Mouse (Mus musculus): ENCODE measurements around the gene Kctd7. TPM values are rescaled to one million over a fixed set of nuclear protein-coding genes. Genes with fewer than 3 reads are reported as not detected.

Gene Kctd7
- polyA plus RNA-seq, 1 experiment: 2.4 TPM

DNA sequence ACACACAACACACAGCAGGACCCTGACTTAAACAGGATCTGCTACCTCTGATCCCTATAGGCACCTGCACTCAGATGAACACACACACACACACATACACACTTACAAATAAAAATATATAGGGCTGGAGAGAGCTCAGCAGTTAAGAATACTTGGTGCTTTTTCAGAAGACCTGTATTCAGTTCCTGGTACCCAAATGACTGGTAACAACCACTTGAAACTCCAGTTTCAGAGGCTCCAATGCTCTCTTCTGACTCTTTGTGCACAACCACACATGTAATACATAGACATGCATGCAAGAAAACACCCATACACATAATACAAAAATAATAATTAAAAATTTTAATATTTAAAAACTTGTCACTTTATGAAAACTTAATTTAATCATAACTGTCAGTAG is 32.0 kb upstream of the Kctd7 start:
- H3K27me3 ChIP-seq (replicated peaks; ENCODE audit: control insufficient read depth, insufficient read depth, low read length): no peaks in the 10 kb centered on the region
- H3K4me3 ChIP-seq (ENCODE audit: insufficient read depth, low read depth, low read length): no peak overlapping the region
- no peaks in the 10 kb centered on the region for H3K4me1 ChIP-seq (ENCODE audit: control insufficient read depth, insufficient read depth, low read length)
- no peak for TF ChIP-seq CTCF (conservative IDR thresholded peaks at IDR 0.05; ENCODE audit: insufficient read depth, insufficient read length, low read depth, low read length)
- TF ChIP-seq POLR2A (IDR thresholded peaks at IDR 0.05; ENCODE audit: low read depth, low read length): no peak
- no peak overlapping the region for H3K27ac ChIP-seq (ENCODE audit: insufficient read depth, low read depth, low read length)
- DNase-seq: no peak
- H3K36me3 ChIP-seq (ENCODE audit: control insufficient read depth, insufficient read depth, low read length): no peaks in the 10 kb centered on the region

DNA sequence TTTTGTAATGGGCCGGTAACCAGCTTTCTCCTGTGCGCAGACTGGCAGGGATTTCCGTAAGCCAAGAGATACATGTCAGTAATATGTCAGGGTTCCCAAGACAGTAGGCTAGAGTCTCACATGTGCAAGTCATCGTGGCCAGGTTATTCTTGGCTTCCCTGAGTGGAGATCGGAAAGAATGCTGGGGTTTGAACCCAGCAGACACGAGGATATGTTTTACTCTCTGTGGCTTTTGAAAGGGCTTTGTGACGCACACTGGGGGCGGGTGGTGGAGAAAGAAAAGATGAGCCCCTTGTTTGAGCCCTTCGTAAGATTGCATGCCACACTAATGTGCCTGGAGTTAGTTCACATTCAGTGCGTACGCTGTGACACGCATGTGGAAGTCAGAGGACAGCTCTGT is 28.5 kb upstream of the Kctd7 start:
- no peaks in the 10 kb centered on the region for H3K36me3 ChIP-seq (ENCODE audit: control insufficient read depth, insufficient read depth, low read length)
- H3K27me3 ChIP-seq (replicated peaks; ENCODE audit: control insufficient read depth, insufficient read depth, low read length): no peaks in the 10 kb centered on the region
- no peak overlapping the region for H3K27ac ChIP-seq (ENCODE audit: insufficient read depth, low read depth, low read length)
- no peak overlapping the region for H3K4me3 ChIP-seq (ENCODE audit: insufficient read depth, low read depth, low read length)
- no peak for DNase-seq
- no peak for TF ChIP-seq CTCF (conservative IDR thresholded peaks at IDR 0.05; ENCODE audit: insufficient read depth, insufficient read length, low read depth, low read length)
- TF ChIP-seq POLR2A (IDR thresholded peaks at IDR 0.05; ENCODE audit: low read depth, low read length): no peak
- no peaks in the 10 kb centered on the region for H3K4me1 ChIP-seq (ENCODE audit: control insufficient read depth, insufficient read depth, low read length)
- WGBS: 89% methylated on average over 12 of the region's 12 CpGs

DNA sequence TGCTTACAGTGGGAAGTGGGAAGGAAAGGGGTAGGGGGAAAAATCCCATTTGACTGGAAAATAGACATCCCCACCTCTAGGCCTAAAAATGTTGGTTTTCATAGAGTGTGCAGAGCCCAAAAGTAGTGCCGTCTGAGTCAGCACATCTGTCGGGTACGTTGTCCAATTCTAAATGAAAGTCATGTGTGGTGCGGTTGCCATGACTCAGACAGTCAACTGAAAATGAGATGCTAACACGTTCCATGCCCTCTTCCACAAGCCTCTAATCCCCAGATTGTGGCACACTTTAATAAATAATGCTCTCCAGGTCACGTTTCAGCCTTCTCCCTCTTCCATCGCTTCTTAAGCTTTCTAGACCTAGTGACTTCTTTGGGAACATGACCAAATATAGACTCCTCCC is 27.8 kb upstream of the Kctd7 start:
- no peak for TF ChIP-seq CTCF (conservative IDR thresholded peaks at IDR 0.05; ENCODE audit: insufficient read depth, insufficient read length, low read depth, low read length)
- TF ChIP-seq POLR2A (IDR thresholded peaks at IDR 0.05; ENCODE audit: low read depth, low read length): no peak
- WGBS: 83% methylated on average over 7 of the region's 7 CpGs
- Histone ChIP-seq H3K27me3 (replicated peaks; ENCODE audit: control insufficient read depth, insufficient read depth, low read length) (no peaks in the 10 kb centered on the region), H3K4me1 (ENCODE audit: control insufficient read depth, insufficient read depth, low read length) (no peaks in the 10 kb centered on the region), H3K27ac (ENCODE audit: insufficient read depth, low read depth, low read length) (no peak overlapping the region), H3K36me3 (ENCODE audit: control insufficient read depth, insufficient read depth, low read length) (no peaks in the 10 kb centered on the region), H3K4me3 (ENCODE audit: insufficient read depth, low read depth, low read length) (no peak overlapping the region)
- no peak for DNase-seq

DNA sequence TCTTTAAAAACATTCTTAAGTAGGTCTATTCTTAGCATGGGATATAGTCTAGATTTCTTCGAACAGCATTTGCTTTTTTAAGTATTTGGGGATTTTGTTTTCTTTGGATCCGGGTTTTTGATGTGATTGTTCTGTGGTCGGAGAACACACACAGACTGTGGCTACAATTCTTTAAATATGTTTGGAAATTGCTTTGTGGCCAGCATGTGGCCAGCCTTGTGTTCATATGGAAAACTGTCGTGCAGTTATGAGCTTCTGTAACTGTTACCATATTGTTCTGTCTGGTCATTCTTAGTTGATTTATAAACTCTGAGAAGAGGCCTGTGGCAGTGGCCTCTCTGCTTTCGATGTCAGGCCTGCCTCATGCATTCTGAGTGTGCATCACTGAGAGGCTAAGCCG is 26.7 kb upstream of the Kctd7 start:
- H3K36me3 ChIP-seq (ENCODE audit: control insufficient read depth, insufficient read depth, low read length): no peaks in the 10 kb centered on the region
- H3K27me3 ChIP-seq (replicated peaks; ENCODE audit: control insufficient read depth, insufficient read depth, low read length): no peaks in the 10 kb centered on the region
- no peaks in the 10 kb centered on the region for H3K4me1 ChIP-seq (ENCODE audit: control insufficient read depth, insufficient read depth, low read length)
- DNase-seq: no peak
- H3K27ac ChIP-seq (ENCODE audit: insufficient read depth, low read depth, low read length): no peak overlapping the region
- WGBS: 77% methylated on average over 6 of the region's 6 CpGs
- H3K4me3 ChIP-seq (ENCODE audit: insufficient read depth, low read depth, low read length): no peak overlapping the region
- no peak for TF ChIP-seq POLR2A (IDR thresholded peaks at IDR 0.05; ENCODE audit: low read depth, low read length)
- TF ChIP-seq CTCF (conservative IDR thresholded peaks at IDR 0.05; ENCODE audit: insufficient read depth, insufficient read length, low read depth, low read length): no peak

DNA sequence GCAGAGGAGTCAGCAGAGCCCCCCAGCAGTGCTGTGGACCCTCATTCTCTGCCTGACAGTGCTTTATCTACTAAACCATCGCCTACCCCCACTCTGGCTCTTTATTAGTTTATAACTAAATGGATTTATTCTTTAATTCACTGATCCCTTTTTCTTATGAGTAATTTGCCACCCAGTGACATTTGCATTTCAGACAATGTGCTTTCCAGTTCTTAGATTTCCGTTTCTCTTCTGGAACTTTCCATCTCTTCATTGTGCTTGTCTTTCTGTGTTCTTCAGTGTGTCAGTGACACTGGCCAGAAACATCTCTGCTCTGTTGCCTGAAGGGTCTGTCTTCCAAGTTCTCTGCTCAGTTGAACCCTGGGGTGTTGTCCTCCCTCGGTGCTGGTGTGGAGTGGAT is 25.4 kb upstream of the Kctd7 start:
- TF ChIP-seq CTCF (conservative IDR thresholded peaks at IDR 0.05; ENCODE audit: insufficient read depth, insufficient read length, low read depth, low read length): no peak
- no peak for TF ChIP-seq POLR2A (IDR thresholded peaks at IDR 0.05; ENCODE audit: low read depth, low read length)
- Histone ChIP-seq H3K27ac (ENCODE audit: insufficient read depth, low read depth, low read length) (no peak overlapping the region), H3K27me3 (replicated peaks; ENCODE audit: control insufficient read depth, insufficient read depth, low read length) (no peaks in the 10 kb centered on the region), H3K4me1 (ENCODE audit: control insufficient read depth, insufficient read depth, low read length) (no peaks in the 10 kb centered on the region), H3K4me3 (ENCODE audit: insufficient read depth, low read depth, low read length) (no peak overlapping the region), H3K36me3 (ENCODE audit: control insufficient read depth, insufficient read depth, low read length) (no peaks in the 10 kb centered on the region)
- WGBS: 75% methylated on average over 3 of the region's 3 CpGs
- DNase-seq: no peak

DNA sequence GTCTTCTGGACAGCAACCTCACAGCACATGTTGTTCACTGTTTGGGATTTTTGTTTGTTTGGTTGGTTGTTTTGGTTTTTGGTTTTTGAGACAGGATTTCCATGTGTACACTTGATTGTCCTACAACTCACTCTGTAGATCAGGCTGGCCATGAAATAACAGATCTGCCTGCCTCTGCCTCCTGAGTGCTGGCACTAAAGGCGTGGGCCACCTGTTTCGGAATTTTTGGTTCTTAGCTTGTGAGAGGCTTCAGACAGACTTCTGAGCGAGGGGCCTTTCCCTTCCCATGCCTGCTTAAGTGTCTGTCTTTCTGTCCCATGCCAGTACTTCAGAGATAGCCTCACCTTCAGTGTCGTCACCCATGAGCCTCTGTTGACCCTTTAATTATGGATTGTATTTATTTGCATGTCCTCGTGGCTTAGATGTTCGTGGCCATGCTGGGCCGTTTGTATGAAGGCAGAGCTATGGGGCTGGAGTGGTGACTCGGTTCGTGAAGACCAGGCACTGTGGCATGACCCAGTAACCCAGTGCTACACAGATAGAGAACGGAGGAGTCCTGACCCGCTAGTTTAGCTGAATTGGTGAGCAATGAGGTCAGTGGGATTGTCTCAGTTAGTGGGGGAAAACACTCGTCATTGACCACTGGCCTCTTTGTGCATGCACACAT is 24.5 kb upstream of the Kctd7 start:
- Histone ChIP-seq H3K36me3 (ENCODE audit: control insufficient read depth, insufficient read depth, low read length) (no peaks in the 10 kb centered on the region), H3K27ac (ENCODE audit: insufficient read depth, low read depth, low read length) (no peak overlapping the region), H3K4me3 (ENCODE audit: insufficient read depth, low read depth, low read length) (no peak overlapping the region), H3K27me3 (replicated peaks; ENCODE audit: control insufficient read depth, insufficient read depth, low read length) (no peaks in the 10 kb centered on the region), H3K4me1 (ENCODE audit: control insufficient read depth, insufficient read depth, low read length) (no peaks in the 10 kb centered on the region)
- DNase-seq: no peak
- no peak for TF ChIP-seq CTCF (conservative IDR thresholded peaks at IDR 0.05; ENCODE audit: insufficient read depth, insufficient read length, low read depth, low read length)
- TF ChIP-seq POLR2A (IDR thresholded peaks at IDR 0.05; ENCODE audit: low read depth, low read length): no peak
- WGBS: 83% methylated on average over 12 of the region's 12 CpGs

DNA sequence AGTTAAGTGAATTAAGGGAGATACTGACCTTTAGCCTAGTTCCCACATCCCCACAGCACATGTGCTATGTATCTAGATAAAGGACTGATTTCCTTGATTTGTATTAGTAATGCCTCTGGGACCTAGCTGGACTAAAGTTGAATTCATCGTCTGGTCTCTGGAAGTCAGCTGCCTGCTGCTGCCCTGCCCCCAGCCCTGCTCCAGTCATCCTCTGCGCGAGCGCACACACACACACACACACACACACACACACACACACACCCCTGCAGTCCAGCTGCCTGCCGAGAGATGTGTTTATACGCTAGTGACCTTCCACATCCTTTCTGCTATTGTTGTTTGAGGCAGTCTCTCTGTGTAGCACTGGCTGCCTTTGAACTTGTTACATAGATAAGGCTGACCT is 23.8 kb upstream of the Kctd7 start:
- no peak overlapping the region for H3K4me3 ChIP-seq (ENCODE audit: insufficient read depth, low read depth, low read length)
- 45% methylated on average over 6 of the region's 6 CpGs for WGBS
- DNase-seq: peak; percentile 35
- no peak overlapping the region for H3K27ac ChIP-seq (ENCODE audit: insufficient read depth, low read depth, low read length)
- H3K4me1 ChIP-seq (ENCODE audit: control insufficient read depth, insufficient read depth, low read length): no peaks in the 10 kb centered on the region
- no peaks in the 10 kb centered on the region for H3K27me3 ChIP-seq (replicated peaks; ENCODE audit: control insufficient read depth, insufficient read depth, low read length)
- no peaks in the 10 kb centered on the region for H3K36me3 ChIP-seq (ENCODE audit: control insufficient read depth, insufficient read depth, low read length)
- TF ChIP-seq CTCF (conservative IDR thresholded peaks at IDR 0.05; ENCODE audit: insufficient read depth, insufficient read length, low read depth, low read length) (no peak), POLR2A (IDR thresholded peaks at IDR 0.05; ENCODE audit: low read depth, low read length) (no peak)
